Mouse (Mus musculus) cerebellum, adult (tissue): ENCODE data around the gene Mrps7.

Experiments used
- ATAC-seq: cut with Nextera tagmentation; 2 replicates; pipeline ENCODE4 v1.9.2; 2017; ENCODE audit warnings: mild to moderate bottlenecking, moderate library complexity, mixed read lengths; ENCODE audit not compliant: insufficient number of reproducible peaks, low FRiP score, low TSS enrichment

Mrps7 gene

GRCm38 (mm10) chr11:115603476-115604303 lies at the start of gene Mrps7, which contains the start of gene Gga3:
TSS of gene Mrps7 (plus strand) at chr11:115603925.
TSS of gene Gga3 (minus strand) at chr11:115604051.
- peak; percentile 84 for ATAC-seq

- no peak for ATAC-seq
These were observed 48.0 kb upstream of the Mrps7 start for GRCm38 (mm10) chr11:115555717-115556116.

GRCm38 (mm10) chr11:115563406-115563805 lies 40.3 kb upstream of the Mrps7 start:
- ATAC-seq: no peak

GRCm38 (mm10) chr11:115564064-115564809 lies 39.5 kb upstream of the Mrps7 start, which contains the start of gene Nup85:
TSS of gene Nup85 (plus strand) at chr11:115564434.
- peak; percentile 74; the same call in 1 of the 2 replicates for ATAC-seq

- ATAC-seq: no peak
These were observed 38.8 kb upstream of the Mrps7 start for GRCm38 (mm10) chr11:115564961-115565360.

GRCm38 (mm10) chr11:115579080-115579479 lies 24.6 kb upstream of the Mrps7 start:
- no peak for ATAC-seq

GRCm38 (mm10) chr11:115582913-115583606 lies 20.7 kb upstream of the Mrps7 start:
- no peak for ATAC-seq

- no peak for ATAC-seq
These were observed 19.2 kb upstream of the Mrps7 start for GRCm38 (mm10) chr11:115584376-115585073.

- no peak for ATAC-seq
These were observed 18.1 kb upstream of the Mrps7 start for GRCm38 (mm10) chr11:115585573-115586100.

- no peak for ATAC-seq
These were observed 17.3 kb upstream of the Mrps7 start for GRCm38 (mm10) chr11:115586403-115586802.

GRCm38 (mm10) chr11:115587984-115588383 lies 15.7 kb upstream of the Mrps7 start:
- no peak for ATAC-seq

- ATAC-seq: no peak
These were observed 13.1 kb upstream of the Mrps7 start for GRCm38 (mm10) chr11:115590526-115591075.

- ATAC-seq: no peak
These were observed 8.5 kb upstream of the Mrps7 start for GRCm38 (mm10) chr11:115595209-115595608.

GRCm38 (mm10) chr11:115598309-115598708 lies 5.4 kb upstream of the Mrps7 start:
- ATAC-seq: no peak

GRCm38 (mm10) chr11:115599722-115600121 lies 4.0 kb upstream of the Mrps7 start:
- no peak for ATAC-seq

GRCm38 (mm10) chr11:115600743-115601142 lies 3.0 kb upstream of the Mrps7 start:
- ATAC-seq: no peak

GRCm38 (mm10) chr11:115601174-115601573 lies 2.6 kb upstream of the Mrps7 start:
- ATAC-seq: no peak

GRCm38 (mm10) chr11:115603128-115603475 lies 623 bp upstream of the Mrps7 start:
- no peak for ATAC-seq

- ATAC-seq: peak; percentile 3; the same call in 1 of the 2 replicates
These were observed 575 bp downstream of the Mrps7 start for GRCm38 (mm10) chr11:115604304-115604696.

- no peak for ATAC-seq
These were observed 3.0 kb downstream of the Mrps7 start for GRCm38 (mm10) chr11:115606733-115607132.
